Mouse (Mus musculus) ES-Bruce4 (cell line): ENCODE measurements at regions not wholly inside any gene's neighbourhood (a gene's known extent, or its start where the extent isn't known, plus 50 kb on each side); places are given as distances from the start of the nearest gene placed in this dataset.

Source experiments
- CTCF ChIP-seq: IDR thresholded peaks from one replicate; pipeline ENCODE4 v1.8.1; 2011; ENCODE audit warnings: low read depth, low read length
- POLR2A ChIP-seq: IDR thresholded peaks from one replicate; pipeline ENCODE4 v1.8.1; 2011; ENCODE audit warnings: low read length; ENCODE audit not compliant: insufficient read depth

DNA sequence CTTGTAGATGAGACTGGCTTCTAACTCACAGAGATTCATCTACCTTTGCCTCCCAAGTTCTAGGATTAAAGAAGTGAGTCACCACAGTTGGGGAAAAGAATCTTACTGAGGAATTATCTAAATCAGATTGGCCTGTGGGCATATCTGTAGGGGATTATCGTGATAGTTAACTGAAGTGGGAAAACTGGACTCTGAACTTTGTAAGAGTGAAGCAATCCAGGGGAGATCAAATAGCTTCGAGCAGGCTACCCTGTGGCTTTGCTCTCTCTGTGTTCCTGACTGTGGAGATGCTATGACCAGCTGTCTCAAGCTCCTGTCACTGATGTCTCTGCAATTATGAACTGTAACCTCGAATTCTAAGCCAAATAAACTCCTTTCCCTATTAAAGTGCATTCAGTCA, 80.7 kb upstream of the Tlk1 start:
- TF ChIP-seq POLR2A (no peak), CTCF (no peak)
